Mouse (Mus musculus) heart, adult 11 months (tissue): ENCODE results near the gene Ift81.
"Not testable (repeated sequence)": the region's sequence is repeated elsewhere in the genome, so short reads cannot be mapped to it uniquely, and the experiment has no call there.

Experiments used
- DNase-seq: peaks from one replicate; pipeline ENCODE4 v3.0.0; 2022

The Ift81 gene

GRCm38 (mm10) chr5:122613908-122614732, at the start of gene Ift81:
Ift81 (minus strand) TSS chr5:122614518.
- DNase-seq: peak; percentile 99

- no peak for DNase-seq
Measured at GRCm38 (mm10) chr5:122662501-122662900, 48.2 kb upstream of the Ift81 start.

- no peak for DNase-seq
Measured at GRCm38 (mm10) chr5:122656808-122657207, 42.5 kb upstream of the Ift81 start.

- peak; percentile 92 for DNase-seq
Measured at GRCm38 (mm10) chr5:122654268-122654573, 39.9 kb upstream of the Ift81 start.

- no peak for DNase-seq
Measured at GRCm38 (mm10) chr5:122653446-122654267, 39.3 kb upstream of the Ift81 start.

- no peak for DNase-seq
Measured at GRCm38 (mm10) chr5:122653112-122653445, 38.8 kb upstream of the Ift81 start.

GRCm38 (mm10) chr5:122652506-122652905, 38.2 kb upstream of the Ift81 start:
- DNase-seq: no peak

- no peak for DNase-seq
Measured at GRCm38 (mm10) chr5:122650100-122650499, 35.8 kb upstream of the Ift81 start.

- DNase-seq: no peak
Measured at GRCm38 (mm10) chr5:122649264-122649663, 34.9 kb upstream of the Ift81 start.

- DNase-seq: not testable (repeated sequence)
Measured at GRCm38 (mm10) chr5:122647952-122648374, 33.6 kb upstream of the Ift81 start.

GRCm38 (mm10) chr5:122647256-122647924, 33.1 kb upstream of the Ift81 start:
- DNase-seq: no peak

- no peak for DNase-seq
Measured at GRCm38 (mm10) chr5:122646050-122646449, 31.7 kb upstream of the Ift81 start.

- no peak for DNase-seq
Measured at GRCm38 (mm10) chr5:122645290-122645689, 31.0 kb upstream of the Ift81 start.

- DNase-seq: peak; percentile 97
Measured at GRCm38 (mm10) chr5:122644111-122644607, 29.8 kb upstream of the Ift81 start.

- peak; percentile 99 for DNase-seq
Measured at GRCm38 (mm10) chr5:122643701-122644100, 29.4 kb upstream of the Ift81 start, which contains the start of gene P2rx7. P2rx7 (plus strand) TSS chr5:122643911.

GRCm38 (mm10) chr5:122639986-122640385, 25.7 kb upstream of the Ift81 start:
- DNase-seq: no peak

- peak; percentile 88 for DNase-seq
Measured at GRCm38 (mm10) chr5:122639517-122639916, 25.2 kb upstream of the Ift81 start.

GRCm38 (mm10) chr5:122638296-122638695, 24.0 kb upstream of the Ift81 start:
- DNase-seq: no peak

GRCm38 (mm10) chr5:122636958-122637357, 22.6 kb upstream of the Ift81 start:
- DNase-seq: peak; percentile 91

GRCm38 (mm10) chr5:122636308-122636707, 22.0 kb upstream of the Ift81 start:
- DNase-seq: no peak

GRCm38 (mm10) chr5:122635228-122635627, 20.9 kb upstream of the Ift81 start:
- no peak for DNase-seq

- DNase-seq: peak; percentile 96
Measured at GRCm38 (mm10) chr5:122627243-122627642, 12.9 kb upstream of the Ift81 start.

GRCm38 (mm10) chr5:122625565-122626252, 11.4 kb upstream of the Ift81 start:
- no peak for DNase-seq
